Mouse (Mus musculus) left cerebral cortex, postnatal 14 days (tissue): ENCODE results near the gene Rtn1. TPM values are rescaled to one million over a fixed set of nuclear protein-coding genes. Genes with fewer than 3 reads are reported as not detected.

Experiments used
- DNase-seq, 2 experiments: peaks; one replicate each; pipeline ENCODE4 v3.0.0; 2021 to 2022; ENCODE audit warnings: low spot score in 2 of 2, mixed read lengths in 1 of 2
- intact Hi-C: fragments of 180-260 bp; cut with DNase I; formaldehyde crosslinking; loops from one replicate; pipeline ENCODE4 v1.15.1; 2025
- long read RNA-seq, 2 experiments: library from polyadenylated mRNA; stranded (forward); transcript quantifications; one replicate each; pipeline ENCODE4 v2.0.0; 2021
- total RNA-seq, 2 experiments: library from RNA; stranded (reverse); gene quantifications; 2 replicates each; pipeline ENCODE4 v1.2.3; 2021

Rtn1 gene
- 1,000 to 10,000 TPM; 1,580 to 1,638 TPM for total RNA-seq
- long read RNA-seq, experiment 1, transcript Rtn1-201 (7 exons, 1,544 nt) = major isoform, 1,148 of 1,563 reads
- long read RNA-seq, experiment 1, transcript Rtn1-202 (9 exons, 3,629 nt) = minor isoform, 282 of 1,563 reads
- long read RNA-seq, experiment 1, partial matches to known transcripts = 114 of 1,563 reads
- long read RNA-seq, experiment 1, other reads (novel, unspliced or antisense) = 19 of 1,563 reads
- long read RNA-seq, experiment 2, transcript Rtn1-202 (9 exons, 3,629 nt) = minor isoform, 307 of 1,327 reads
- long read RNA-seq, experiment 2, transcript Rtn1-201 (7 exons, 1,544 nt) = major isoform, 891 of 1,327 reads
- long read RNA-seq, experiment 2, partial matches to known transcripts = 93 of 1,327 reads
- long read RNA-seq, experiment 2, other reads (novel, unspliced or antisense) = 36 of 1,327 reads

DNA sequence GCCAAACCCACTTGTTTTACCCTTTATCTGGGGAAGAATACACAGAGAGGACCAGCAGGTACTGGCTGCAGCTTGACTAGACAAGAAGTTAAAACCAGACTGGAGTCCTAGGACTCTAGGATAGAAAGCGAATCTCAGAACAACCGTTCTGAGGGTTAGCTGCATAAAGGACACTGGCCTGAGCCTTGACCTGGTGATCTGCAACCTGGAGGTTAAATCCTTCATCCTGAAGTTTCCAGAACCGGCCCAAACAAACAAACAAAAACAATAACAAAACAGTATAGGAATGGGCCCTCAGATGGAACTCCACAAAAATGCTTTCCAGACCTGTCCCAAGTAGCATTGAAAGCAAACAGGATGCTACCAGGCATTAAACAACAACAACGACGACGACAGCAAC, at the start of gene Rtn1:
TSS of gene Rtn1 (minus strand) at position 101 of the 400 bp plus-strand sequence.
- no peak for DNase-seq
- intact Hi-C loops = loop anchor here (5.0 kb wide), 3 partner anchors 107 to 172 kb away; no protein-coding TSS in a partner anchor

DNA sequence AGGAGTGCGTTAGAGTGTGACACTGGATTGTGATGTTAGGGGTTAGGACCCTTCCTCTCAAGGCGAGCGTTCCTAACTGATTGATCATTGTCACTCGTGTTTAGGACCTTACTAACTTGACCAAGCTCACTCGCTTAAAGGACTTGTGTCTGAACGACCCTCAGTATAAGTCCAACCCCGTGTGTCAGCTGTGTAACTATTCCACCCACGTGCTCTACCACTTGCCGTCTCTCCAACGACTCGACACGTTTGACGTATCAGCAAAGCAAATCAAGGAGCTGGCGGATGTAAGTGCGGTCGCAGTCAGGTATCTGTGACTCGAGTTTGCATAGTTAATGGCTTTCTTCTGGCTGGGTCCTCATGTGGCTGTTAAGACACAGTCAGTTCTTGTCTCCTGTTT, 45.1 kb upstream of the Rtn1 start:
- no peak for DNase-seq
- intact Hi-C loops = no loop called here

DNA sequence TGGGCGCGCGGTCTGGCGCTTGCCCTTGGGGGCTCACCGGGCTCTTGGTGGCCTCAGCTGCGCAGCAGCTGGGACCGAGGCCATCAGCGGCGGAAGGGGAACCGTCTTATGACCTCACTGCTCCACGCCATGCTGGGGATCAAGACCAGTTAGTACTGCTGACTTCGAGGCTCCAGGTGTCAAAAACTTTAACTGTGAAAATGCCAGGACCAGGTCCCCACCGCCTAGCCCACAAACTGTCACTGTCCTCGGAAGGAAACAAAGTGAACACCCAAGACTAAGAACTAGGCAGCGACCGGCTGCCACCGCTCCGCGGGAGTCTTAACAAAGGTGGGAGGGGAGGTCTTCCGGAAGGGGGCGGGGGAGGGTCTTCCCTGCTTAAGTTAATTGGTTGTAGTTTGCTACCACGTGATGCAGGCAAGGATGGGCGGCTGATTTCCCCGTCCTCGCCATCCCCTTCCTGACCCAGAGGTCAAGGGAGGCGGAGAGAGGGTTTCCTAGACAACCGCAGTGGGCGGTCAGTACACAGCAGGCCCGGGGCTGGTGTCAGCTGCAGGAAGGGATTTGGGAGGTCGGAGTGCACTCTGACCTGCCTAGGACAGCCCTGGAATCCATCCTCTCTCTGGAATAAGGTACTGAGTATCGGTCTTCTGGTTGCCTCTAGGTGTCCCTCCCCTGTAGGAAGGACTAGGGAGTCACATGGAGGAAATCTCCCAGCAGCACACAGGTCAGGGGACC, 33.2 kb upstream of the Rtn1 start, which contains the start of gene Lrrc9:
TSS of gene Lrrc9 (plus strand) at position 28 of the 738 bp plus-strand sequence.
- intact Hi-C loops = no loop called here
- peak; percentile 23 to 26 for DNase-seq

DNA sequence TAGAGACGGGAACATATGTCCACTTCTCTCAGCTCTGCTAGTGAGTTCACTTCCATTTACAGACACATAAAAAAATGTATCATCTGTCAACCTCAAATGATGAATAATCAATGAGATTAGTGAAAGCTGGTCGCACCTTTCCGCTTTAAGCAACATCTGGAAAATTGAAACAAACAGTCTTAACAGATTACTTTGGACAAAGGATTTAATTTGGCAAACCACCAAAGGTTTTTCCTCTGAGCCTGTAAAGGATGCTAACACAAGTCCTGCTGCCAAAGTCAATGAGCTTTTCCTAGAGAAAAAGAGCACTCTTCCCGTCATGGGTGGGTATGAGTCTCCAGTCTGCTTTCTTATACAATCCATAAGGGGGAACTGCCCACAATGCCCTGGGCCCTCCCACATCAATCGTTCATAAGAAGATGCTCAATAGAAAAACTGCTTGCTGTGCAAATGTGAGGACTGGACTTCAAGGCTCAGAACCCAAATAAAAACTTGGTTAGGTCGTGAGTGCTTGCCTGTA, 30.2 kb upstream of the Rtn1 start:
- no peak for DNase-seq
- intact Hi-C loops = no loop called here

DNA sequence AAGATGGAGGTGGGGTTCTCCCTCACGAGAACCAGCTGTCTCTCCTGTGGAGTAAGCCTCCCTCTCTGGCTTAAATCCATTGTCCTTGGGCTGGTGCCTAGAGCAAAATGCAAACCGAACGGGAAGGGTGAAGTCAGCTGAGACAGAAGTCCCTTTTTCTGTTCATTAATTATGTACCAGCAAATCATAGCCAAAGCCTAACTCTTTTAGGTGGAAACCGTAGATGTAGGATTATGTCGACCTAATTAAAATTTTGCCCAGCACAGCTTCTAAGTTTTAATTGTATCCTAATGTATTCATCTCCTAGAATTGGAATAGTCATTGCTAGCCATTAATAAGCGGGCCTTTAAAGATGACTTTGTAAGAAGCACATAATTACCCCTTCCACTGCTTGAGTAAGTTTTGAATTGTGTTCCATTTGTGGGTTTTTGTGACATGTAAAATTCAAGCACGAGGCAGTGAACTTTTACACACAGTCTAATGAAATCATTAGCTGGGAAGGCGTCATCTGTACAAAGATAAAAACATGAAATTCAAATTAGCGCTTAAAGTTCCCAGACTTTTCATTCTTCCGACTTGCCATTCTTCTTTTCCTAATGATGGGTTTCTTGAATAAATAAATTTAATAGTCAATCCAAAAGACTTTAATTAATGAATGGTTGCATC, 29.0 kb upstream of the Rtn1 start:
- intact Hi-C loops = no loop called here
- DNase-seq = no peak

DNA sequence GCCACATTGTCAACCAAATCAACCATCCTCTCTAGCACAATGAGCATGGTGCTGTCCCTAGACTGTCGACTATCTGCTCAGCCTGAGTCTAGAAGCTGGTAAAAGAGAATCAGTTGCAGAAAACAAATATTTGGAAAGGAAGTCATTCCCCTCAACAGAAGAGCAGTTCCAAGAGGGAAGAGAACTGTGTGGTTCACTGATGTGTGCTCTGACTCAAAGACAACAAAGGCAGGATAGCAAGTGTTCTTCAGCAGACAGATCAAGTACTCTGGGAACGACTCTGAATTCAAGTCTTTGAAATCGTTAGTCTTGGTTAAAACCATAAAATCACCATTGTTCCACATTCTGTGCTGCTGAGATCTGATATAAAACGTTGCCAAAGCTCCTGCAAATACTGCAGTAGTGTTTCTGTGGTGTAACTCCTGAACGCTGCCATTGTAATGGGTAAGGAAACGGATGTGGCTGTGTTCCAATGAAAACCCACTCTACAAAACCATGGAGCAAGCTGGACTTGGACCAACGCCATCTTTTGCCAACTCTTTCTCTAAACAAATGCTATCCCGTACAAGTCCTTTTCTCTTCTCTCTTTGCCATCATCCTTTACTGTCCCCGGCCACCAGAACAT, 24.5 kb upstream of the Rtn1 start:
- peak in 1 of 2 experiments; percentile 13 for DNase-seq
- intact Hi-C loops = loop anchor here (5.0 kb wide), 1 partner anchor 331 kb away; no protein-coding TSS in a partner anchor

DNA sequence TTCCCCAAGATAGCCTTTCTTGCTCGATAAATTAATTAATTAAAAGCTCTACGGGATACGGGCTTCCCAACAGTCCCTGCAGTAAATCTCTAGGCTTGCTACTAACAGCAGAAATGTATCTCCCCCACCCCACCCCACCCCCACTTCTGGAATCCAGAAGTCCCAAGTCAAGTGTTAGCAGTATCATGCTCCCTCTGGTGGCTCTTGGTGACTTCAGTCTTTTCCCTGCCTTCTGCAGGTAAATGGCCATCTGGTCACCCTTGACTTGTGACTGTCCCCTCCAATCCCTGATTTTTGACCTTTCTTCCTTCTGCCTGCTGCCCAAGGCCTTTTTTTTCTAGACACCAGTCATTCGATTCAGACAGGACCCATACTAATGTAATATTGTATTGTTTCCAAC, 23.4 kb upstream of the Rtn1 start:
- no peak for DNase-seq

DNA sequence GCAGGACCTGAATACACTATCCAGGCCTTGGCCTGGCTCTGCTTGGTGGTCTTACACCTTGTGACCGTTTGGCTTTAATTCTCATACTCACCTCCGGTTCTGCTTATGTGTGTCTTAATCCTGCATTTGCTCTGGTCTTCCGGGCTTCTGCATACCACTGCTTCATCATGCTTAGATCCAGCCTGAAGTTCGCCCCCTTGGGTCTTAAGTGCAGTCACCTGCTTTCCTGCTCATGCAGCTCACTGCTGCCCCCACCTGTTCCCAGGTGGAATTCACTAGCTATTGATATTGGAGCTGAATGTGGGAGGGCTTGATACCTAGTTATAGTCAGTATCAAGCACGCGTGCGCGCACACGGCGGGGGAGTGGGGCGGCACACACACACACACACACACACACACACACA, 18.9 kb upstream of the Rtn1 start:
- peak; percentile 88 to 92 for DNase-seq
- intact Hi-C loops = loop anchor here (5.0 kb wide), 1 partner anchor 140 kb away; no protein-coding TSS in a partner anchor

More for the DNA sequence above, 23.4 kb upstream of the Rtn1 start:
- intact Hi-C loops = loop anchor here (5.0 kb wide), 1 partner anchor 330 kb away; no protein-coding TSS in a partner anchor

DNA sequence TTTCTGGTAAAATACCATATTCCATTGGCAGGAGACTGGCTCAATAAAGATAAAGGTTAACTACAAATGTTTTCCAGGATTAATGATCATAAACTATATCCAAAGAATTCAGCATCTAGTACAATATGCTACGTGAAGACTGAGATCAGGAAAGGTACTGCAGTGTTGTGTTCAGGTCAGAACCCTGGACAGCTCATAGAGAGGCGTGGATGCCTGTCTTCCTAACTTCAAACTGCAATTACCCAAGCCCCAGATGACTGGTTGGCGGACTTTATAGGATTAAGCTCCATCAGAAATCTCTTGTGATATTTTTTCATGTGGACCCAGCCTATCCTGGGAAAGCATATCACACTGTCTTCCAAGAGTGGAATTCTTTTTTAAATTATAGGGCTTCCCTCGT, 13.8 kb upstream of the Rtn1 start:
- no peak for DNase-seq
- intact Hi-C loops = no loop called here

DNA sequence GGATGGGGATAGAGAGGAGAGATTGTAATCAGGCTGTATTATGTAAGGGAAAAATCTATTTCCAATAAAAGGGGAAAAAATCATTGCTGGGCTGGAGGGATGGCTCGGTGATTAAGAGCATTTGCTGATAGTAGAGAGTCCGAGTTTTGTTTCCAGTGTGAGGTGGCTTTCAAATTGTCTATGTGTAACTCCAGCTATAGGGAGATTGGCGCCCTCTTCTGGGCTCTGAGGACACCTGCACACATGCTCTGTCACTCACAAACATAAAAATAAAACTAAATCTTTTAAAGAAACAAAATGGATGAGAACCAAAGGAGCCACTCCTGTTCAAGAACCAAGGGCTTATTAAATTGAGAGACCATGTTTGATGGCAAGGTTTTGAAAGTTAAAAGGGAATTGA, 8.9 kb upstream of the Rtn1 start:
- intact Hi-C loops = no loop called here
- DNase-seq = peak in 1 of 2 experiments; percentile 27

DNA sequence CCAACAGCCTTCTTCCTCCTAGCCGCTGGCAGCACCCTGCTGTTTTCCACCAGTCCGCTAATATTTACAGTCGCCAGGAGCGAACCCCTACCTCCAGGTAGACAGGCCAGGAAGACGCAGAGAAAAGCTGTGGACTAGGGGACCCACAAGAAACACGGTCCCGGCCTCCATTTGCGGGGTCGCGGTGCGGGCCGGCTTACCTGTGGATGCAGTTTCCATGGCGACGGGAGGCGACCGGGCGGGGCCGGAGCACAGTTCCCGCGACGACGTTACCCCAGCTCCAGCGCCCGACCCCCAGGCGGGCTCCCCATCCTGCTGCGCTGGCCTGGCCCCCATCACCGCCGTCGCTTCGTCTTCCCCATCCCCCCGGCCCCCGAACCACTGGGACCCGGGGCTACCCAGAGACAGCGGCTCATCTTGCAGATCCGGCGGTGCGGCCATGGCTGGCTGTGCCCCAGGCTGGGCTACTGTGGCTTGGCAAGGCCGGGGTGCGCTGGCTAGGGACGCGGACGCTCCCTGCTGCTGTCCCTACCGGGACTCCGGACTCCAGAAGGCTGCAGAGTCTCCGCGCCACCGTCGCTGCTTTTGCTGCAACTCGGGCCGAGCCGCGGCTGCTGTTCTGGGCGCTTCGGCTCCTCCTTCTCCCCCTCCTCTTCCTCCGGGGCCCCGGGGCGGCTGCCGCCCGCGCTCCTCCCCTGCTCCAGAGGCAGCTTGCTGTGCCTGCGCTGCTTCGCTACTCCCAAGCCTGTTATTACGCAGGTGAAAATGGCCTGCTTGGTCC, 553 bp downstream of the Rtn1 start:
- intact Hi-C loops = loop anchor here (5.0 kb wide), 3 partner anchors 106 to 171 kb away; no protein-coding TSS in a partner anchor
- peak; percentile 49 to 80 for DNase-seq

DNA sequence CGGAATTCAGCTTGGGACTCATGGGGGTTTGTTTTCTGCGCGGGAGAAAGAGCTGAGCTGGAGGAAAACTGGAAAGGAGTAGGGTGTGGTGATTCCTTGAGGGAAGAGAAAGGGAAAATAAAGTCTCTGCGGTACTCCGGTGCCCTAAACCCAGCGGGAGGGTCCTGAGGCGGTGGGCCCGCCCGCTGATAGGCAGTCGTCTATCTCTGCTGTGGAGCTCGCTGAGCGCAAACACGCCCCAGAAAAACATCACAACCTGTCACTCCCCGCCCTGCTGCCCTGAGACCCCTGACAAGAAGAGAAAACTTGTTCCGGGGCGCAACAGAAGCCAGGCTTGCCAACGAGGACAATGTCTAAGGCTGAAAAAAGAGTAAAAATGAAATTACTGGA, 1.1 kb downstream of the Rtn1 start:
- intact Hi-C loops = loop anchor here (5.0 kb wide), 3 partner anchors 105 to 170 kb away; no protein-coding TSS in a partner anchor

DNA sequence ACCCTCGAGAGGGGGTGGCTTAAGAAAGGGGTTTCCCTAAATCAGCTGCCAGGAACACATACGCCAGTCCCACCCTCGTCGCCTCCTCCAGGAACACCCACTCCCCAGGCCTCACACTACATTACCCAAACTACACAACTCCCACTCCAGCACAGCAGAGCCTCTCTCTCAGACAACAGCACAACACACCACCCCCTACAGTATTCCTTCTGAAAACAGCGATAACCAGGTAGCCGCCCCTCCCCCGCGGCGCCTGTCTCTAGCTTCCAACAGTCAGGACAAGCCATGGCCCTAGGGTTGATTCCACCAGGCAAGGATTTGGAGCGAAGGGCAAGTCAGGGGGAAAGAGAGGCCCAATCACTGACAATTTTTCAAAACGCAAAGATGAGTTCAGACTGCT, 1.7 kb downstream of the Rtn1 start:
- intact Hi-C loops = loop anchor here (5.0 kb wide), 3 partner anchors 105 to 170 kb away; no protein-coding TSS in a partner anchor

More for the DNA sequence above, 1.1 kb downstream of the Rtn1 start:
- DNase-seq = peak in 1 of 2 experiments; percentile 6

DNA sequence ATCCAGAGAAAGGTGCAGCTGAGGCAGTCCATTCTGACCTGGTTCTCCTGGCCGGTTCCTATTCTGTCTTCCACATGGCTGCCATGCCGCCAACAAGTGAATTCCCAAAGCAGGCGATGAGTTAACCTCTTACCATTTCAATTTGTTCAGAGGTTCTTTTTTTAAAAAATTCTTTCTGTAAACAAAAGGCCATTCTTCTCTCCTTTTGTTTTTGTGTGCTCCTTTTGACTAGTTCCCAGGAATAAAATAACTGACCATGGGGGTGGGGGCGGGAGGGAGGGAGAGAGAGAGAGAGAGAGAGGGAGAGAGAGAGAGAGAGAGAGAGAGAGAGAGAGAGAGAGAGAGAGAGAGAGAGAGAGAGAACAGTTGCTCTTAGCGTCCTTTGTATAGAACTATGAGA, 3.8 kb downstream of the Rtn1 start:
- DNase-seq = no peak
- intact Hi-C loops = loop anchor here (5.0 kb wide), 3 partner anchors 103 to 168 kb away; no protein-coding TSS in a partner anchor

More for the DNA sequence above, 1.7 kb downstream of the Rtn1 start:
- peak; percentile 22 to 23 for DNase-seq

DNA sequence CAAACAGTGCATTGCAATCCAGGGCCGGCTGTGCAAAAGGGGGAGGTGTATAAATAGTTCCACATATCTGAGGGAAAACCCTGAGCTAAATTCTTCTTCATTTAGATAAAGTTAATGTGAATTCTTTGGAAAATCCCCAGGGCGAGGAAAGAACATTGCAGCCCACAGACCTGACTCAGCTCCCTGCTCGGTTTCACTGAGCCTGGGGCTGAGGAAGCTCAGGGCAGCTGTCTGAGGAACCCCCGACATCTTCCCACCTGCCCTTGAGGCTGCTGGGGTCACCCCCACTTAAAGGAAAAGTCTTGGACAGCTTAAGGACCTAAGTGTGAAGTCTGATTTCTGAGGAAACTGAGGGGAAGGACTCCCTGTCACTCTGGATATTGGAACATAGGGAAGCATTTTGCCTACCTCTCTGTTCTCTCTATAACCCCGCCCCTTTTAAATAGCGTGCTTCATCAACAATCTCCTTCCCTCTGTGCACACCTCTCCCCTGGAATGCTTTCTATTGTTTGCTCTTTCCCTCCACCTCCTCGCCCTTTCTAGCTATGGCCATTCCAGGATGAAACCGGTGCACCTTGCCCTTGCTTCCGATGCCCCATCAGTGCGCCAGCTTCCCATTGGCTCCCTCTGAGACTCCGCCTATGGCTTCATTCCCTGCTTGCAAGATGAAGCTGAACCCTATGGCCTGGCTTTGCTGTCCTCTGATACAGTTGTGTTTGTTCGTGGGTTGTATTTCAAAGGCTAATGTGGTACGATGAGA, 15.6 kb downstream of the Rtn1 start:
- DNase-seq = peak in 1 of 2 experiments; percentile 23
- intact Hi-C loops = no loop called here

DNA sequence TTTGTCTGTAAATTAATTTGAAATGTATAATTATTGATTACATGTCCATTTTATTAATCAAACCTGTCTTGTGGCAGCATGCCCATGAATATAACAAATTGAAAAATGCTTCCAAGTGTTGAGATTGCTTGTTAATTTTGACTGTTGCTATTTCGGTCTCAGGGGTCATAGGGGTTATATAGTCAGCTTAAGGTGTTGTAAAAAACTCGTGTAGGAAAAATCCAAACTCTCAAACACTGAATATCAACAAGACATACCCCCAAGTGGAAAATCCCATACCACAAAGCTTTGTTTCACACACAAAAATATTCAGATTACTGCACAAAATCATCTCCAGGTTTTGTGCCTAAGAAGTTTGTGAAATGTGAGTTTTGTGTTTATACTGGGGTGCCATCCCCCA, 18.5 kb downstream of the Rtn1 start:
- DNase-seq = no peak
- intact Hi-C loops = no loop called here

DNA sequence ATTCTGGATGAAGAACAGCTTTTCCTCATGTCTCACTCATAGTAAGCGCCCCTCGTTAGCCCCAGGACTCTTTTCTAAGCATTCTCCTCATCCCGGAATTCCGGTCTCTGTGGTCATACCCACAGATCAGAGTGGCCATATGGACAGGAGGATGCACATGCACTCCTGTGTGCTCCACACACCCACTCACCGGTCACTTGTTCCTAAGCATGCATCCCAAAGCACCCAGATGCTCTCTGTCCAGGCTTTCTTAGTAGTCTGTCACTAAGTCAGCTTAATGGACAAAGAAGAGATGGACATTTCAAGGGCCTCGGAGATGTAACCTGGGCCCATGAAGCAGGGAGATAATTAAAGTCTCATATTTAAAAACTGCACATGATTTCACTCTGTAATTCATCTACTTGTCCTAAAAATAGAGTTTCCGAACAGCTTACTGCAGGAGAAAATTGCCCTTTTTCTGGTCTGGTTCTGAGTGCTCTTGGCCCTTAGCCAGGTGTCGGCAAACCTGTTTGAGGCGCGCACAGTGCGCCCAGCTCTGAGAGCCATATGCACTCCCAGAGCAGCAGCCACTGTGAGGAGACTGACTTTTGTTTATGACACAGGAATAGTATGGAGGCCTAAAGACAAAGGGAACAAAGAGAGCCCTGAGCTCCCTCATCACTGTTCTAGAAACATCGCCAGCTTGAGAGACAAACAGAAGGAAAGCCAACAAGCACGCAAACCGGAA, 19.3 kb downstream of the Rtn1 start:
- no peak for DNase-seq
- intact Hi-C loops = no loop called here
